Mouse (Mus musculus) heart, adult 2 months (tissue): ENCODE measurements around the gene C2cd4a.

Experiments used
- CTCF ChIP-seq: fragments of 200-600 bp; IDR thresholded peaks from 2 replicates; pipeline ENCODE4 v1.8.1; 2022; ENCODE audit warnings: antibody characterized with exemption, mild to moderate bottlenecking, moderate library complexity
- EP300 ChIP-seq: fragments of 200-500 bp; IDR thresholded peaks from 2 replicates; pipeline ENCODE4 v1.6.1; 2011; ENCODE audit warnings: low read depth, low read length, control low read depth; ENCODE audit not compliant: insufficient read depth
- POLR2A ChIP-seq: fragments of 200-500 bp; IDR thresholded peaks from 2 replicates; pipeline ENCODE4 v1.6.1; 2011; ENCODE audit warnings: mild to moderate bottlenecking, low read depth, low read length, control low read depth; ENCODE audit not compliant: insufficient read depth

GRCm38 (mm10) chr9:67816172-67816928, 15.8 kb downstream of the C2cd4a start:
- TF ChIP-seq CTCF: no peak
- no peak for TF ChIP-seq POLR2A
- TF ChIP-seq EP300: no peak
